Mouse (Mus musculus) embryonic facial prominence, embryonic 14.5 days (tissue): Measurements from ENCODE around the gene Psmd14. TPM values are rescaled to one million over a fixed set of nuclear protein-coding genes. Genes with fewer than 3 reads are reported as not detected.

ENCODE experiments used
- ATAC-seq: fragments of 200-750 bp; cut with Nextera tagmentation; 2 replicates; pipeline ENCODE4 v1.8.0; 2017; ENCODE audit warnings: low read depth, moderate number of reproducible peaks, moderate TSS enrichment
- DNase-seq: peaks from one replicate; pipeline ENCODE4 v3.0.0-alpha.2; 2015; ENCODE audit warnings: low spot score
- H3K27ac ChIP-seq: fragments of 300-500 bp; sonication (generic); replicated peaks from 2 replicates; pipeline ENCODE4 v1.5.1; 2014; ENCODE audit warnings: low read depth, mild to moderate bottlenecking, low read length, moderate library complexity
- H3K27me3 ChIP-seq: fragments of 300-500 bp; sonication (generic); replicated peaks from 2 replicates; pipeline ENCODE4 v1.6.1; 2014; ENCODE audit warnings: low read length; ENCODE audit not compliant: control insufficient read depth, insufficient read depth
- H3K36me3 ChIP-seq: fragments of 300-500 bp; sonication (generic); 2 replicates; pipeline ENCODE4 v1.6.1; 2014; ENCODE audit warnings: low read length, mixed read lengths; ENCODE audit not compliant: control insufficient read depth, insufficient read depth
- H3K4me1 ChIP-seq: fragments of 300-500 bp; sonication (generic); 2 replicates; pipeline ENCODE4 v1.6.1; 2014; ENCODE audit warnings: antibody characterized with exemption, low read length; ENCODE audit not compliant: control insufficient read depth, insufficient read depth
- H3K4me2 ChIP-seq: fragments of 300-500 bp; sonication (generic); 2 replicates; pipeline ENCODE4 v1.6.1; 2014; ENCODE audit warnings: low read depth, mild to moderate bottlenecking, low read length, moderate library complexity, mixed read lengths
- H3K4me3 ChIP-seq: fragments of 300-500 bp; sonication (generic); 2 replicates; pipeline ENCODE4 v1.5.1; 2014; ENCODE audit warnings: low read depth, mild to moderate bottlenecking, low read length
- H3K9ac ChIP-seq: fragments of 300-500 bp; sonication (generic); 2 replicates; pipeline ENCODE4 v1.6.1; 2014; ENCODE audit warnings: low read depth, mild to moderate bottlenecking, low read length, moderate library complexity, mixed read lengths
- H3K9me3 ChIP-seq: fragments of 300-500 bp; sonication (generic); 2 replicates; pipeline ENCODE4 v1.6.1; 2016; ENCODE audit warnings: low read length; ENCODE audit not compliant: control insufficient read depth
- WGBS: fragments of 180-500 bp; shearing (Covaris S2); extraction: QIAGEN DNeasy Blood & Tissue Kit; methylation state at CpG from one replicate; pipeline ENCODE4 v1.1.7; 2014; 5-methylcytosine and 5-hydroxymethylcytosine counted together
- polyA plus RNA-seq: library from polyadenylated mRNA; unstranded; fragments of >200 nt; fragmentation: Nextera tagmentation; extraction: Ambion mirVana; gene quantifications from 2 replicates; pipeline ENCODE4 v1.2.1, GENCODE M21; 2014

Gene Psmd14
- 167 and 175 TPM in 2 replicates for polyA plus RNA-seq

DNA sequence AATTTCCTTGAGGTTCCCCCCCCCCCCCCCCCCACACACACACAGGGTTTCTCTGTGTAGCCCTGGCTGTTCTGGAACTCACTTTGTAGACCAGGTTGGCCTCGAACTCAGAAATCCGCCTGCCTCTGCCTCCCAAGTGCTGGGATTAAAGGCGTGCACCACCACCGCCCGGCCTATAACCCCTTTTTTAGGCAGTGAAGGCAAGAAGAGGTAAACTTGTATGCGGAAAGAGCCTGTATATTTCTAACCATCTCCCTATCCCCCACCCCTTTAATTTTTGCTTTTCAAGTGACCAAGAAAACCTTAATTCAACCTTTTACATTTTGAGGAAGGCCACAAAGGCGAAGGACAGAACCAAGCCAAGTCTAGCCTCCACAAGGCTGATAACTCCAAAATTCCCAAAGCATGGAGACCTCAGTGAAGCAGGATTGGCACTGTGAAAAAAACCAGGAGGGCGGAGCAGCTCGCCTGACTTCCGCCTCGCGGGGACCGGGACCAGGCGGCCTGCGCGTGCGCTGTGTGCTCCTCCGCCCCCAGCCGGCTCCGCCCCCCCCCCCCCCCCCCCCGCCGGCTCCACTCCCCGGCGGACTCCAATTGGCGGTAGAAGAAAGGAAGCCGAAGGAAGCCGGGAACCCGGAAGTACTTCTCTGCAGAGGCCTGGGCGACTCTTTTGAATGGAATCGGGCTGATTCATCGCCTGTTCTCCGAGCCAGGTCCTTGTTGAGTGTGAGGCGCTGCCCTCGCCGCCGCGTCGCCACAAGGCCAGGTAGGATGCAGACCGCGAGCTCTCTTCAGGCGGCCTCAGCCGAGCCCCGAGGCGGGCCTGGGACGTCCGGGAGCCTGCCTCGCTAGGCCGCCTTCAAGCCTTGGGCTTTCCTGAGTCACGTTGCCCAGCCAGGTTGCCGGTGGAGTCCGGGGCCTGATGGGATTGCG, at the start of gene Psmd14:
TSS of gene Psmd14 (plus strand) at position 587 of the 933 bp plus-strand sequence.
- Histone ChIP-seq H3K27ac (peak within 1 kb of the TSS; percentile 79), H3K36me3 (no peaks in the 10 kb centered on the region), H3K9me3 (no peaks in the 10 kb centered on the region), H3K9ac (peak within 1 kb of the TSS; percentile 94), H3K4me1 (peaks cover 4% of the 10 kb centered on the region; the same call in 1 of the 2 replicates), H3K4me3 (peak within 1 kb of the TSS; percentile 84), H3K4me2 (peak within 1 kb of the TSS; percentile 67), H3K27me3 (no peaks in the 10 kb centered on the region)
- WGBS, result 5% methylated on average over 37 of the region's 52 CpGs
- DNase-seq (peak; percentile 96), ATAC-seq (peak; percentile 96)

- no peak for DNase-seq
- H3K4me3 ChIP-seq, result no peak overlapping the region
- no peak overlapping the region for H3K27ac ChIP-seq
- no peak for ATAC-seq
- 76% methylated on average over 10 of the region's 10 CpGs for WGBS
- H3K27me3 ChIP-seq, result no peaks in the 10 kb centered on the region
- no peaks in the 10 kb centered on the region for H3K9me3 ChIP-seq
- no peak overlapping the region for H3K4me2 ChIP-seq
- no peak overlapping the region for H3K9ac ChIP-seq
- no peaks in the 10 kb centered on the region for H3K36me3 ChIP-seq
- no peaks in the 10 kb centered on the region for H3K4me1 ChIP-seq
These were observed 48.7 kb upstream of the Psmd14 start for GRCm38 (mm10) chr2:61662833-61663232.

DNA sequence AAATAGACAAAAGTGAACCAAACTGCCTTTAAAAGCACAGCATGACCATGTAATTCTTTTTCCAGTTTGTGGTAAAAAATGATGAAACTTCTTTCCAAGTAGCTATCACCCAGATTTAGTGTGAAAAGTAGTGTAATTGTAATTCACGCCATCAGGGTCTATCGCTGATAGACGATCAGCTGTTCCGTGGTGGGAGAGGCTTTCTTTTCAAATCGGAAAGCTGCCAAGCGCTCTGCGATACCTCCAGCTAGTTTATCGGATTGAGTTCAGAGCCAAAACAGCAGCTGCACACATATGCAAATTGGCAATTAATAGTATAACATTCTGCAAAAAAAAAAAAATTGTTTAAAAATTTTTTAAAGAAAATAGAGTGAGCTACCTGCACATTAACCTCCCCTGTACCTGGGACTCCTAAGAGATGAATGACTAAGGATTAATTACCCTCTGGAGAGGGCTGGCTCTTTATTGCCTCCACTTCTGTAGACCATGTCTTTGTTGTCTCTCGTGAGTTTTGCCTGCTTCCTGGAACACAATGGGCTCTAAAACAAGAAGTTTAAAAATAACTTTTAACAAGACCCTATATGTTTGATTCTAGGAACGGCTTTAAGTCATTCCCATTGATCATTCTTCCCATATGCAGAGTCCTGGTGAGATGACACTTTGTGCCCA, 47.8 kb upstream of the Psmd14 start:
- no peak for DNase-seq
- Histone ChIP-seq H3K4me2 (no peak overlapping the region), H3K9me3 (no peaks in the 10 kb centered on the region), H3K27me3 (no peaks in the 10 kb centered on the region), H3K36me3 (no peaks in the 10 kb centered on the region), H3K9ac (no peak overlapping the region), H3K4me1 (no peaks in the 10 kb centered on the region), H3K27ac (no peak overlapping the region), H3K4me3 (no peak overlapping the region)
- ATAC-seq, result no peak; the same call in 1 of the 2 replicates
- 77% methylated on average over 10 of the region's 10 CpGs for WGBS

DNA sequence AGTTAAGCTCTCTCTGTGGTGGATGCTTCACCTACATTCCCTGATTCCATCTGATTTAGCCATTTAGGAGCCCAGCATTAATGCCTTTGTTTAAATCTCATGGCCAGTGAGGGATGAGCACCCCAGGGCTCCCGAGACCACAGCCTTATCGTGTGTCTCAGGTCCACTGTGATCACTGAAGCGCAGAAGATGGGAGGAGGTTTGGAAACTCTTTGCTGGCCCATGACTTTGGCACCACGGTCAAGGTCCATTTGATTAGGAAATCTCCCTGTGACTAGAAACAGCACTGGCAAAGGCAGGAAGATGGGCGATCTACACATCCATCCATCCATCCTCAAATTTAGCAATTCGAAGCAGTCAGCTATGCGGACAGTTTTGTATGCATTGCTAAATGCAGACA, 44.1 kb upstream of the Psmd14 start:
- no peak overlapping the region for H3K4me3 ChIP-seq
- no peak for ATAC-seq
- no peak overlapping the region for H3K4me2 ChIP-seq
- no peaks in the 10 kb centered on the region for H3K36me3 ChIP-seq
- no peaks in the 10 kb centered on the region for H3K9me3 ChIP-seq
- no peak overlapping the region for H3K9ac ChIP-seq
- H3K27ac ChIP-seq, result no peak overlapping the region
- no peaks in the 10 kb centered on the region for H3K27me3 ChIP-seq
- no peak for DNase-seq
- whole genome bisulfite sequencing, result 77% methylated on average over 7 of the region's 7 CpGs
- no peaks in the 10 kb centered on the region for H3K4me1 ChIP-seq

- no peak overlapping the region for H3K4me2 ChIP-seq
- no peaks in the 10 kb centered on the region for H3K4me1 ChIP-seq
- H3K9ac ChIP-seq, result no peak overlapping the region
- H3K27ac ChIP-seq, result no peak overlapping the region
- 28% methylated on average over 4 of the region's 4 CpGs for WGBS
- no peaks in the 10 kb centered on the region for H3K9me3 ChIP-seq
- no peaks in the 10 kb centered on the region for H3K27me3 ChIP-seq
- H3K36me3 ChIP-seq, result no peaks in the 10 kb centered on the region
- no peak overlapping the region for H3K4me3 ChIP-seq
- ATAC-seq, result no peak
- DNase-seq, result no peak
These were observed 43.2 kb upstream of the Psmd14 start for GRCm38 (mm10) chr2:61668260-61668659.

DNA sequence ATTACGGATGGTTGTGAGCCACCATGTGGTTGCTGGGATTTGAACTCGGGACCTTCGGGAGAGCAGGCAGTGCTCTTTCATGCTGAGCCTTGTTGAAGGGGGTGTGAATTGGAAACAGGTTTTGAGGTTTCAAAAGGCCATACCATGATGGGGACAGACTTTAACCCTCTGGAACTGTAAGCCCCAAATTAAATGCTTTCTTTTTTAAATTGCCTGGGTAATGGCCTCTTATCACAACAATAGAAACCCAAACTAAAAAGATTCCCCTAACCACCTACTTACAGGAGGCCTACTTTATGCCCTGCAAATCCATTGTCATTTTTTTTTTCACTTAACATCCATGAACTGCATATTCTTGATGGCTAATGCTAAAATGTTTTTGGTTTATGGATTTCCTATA, 36.9 kb upstream of the Psmd14 start:
- H3K27ac ChIP-seq, result no peak overlapping the region
- H3K27me3 ChIP-seq, result no peaks in the 10 kb centered on the region
- ATAC-seq (no peak), DNase-seq (no peak)
- no peaks in the 10 kb centered on the region for H3K4me1 ChIP-seq
- no peak overlapping the region for H3K4me3 ChIP-seq
- no peaks in the 10 kb centered on the region for H3K36me3 ChIP-seq
- no peak overlapping the region for H3K9ac ChIP-seq
- no peak overlapping the region for H3K4me2 ChIP-seq
- WGBS, result 83% methylated on average over 3 of the region's 3 CpGs
- no peaks in the 10 kb centered on the region for H3K9me3 ChIP-seq

- Histone ChIP-seq H3K36me3 (no peaks in the 10 kb centered on the region), H3K27me3 (no peaks in the 10 kb centered on the region), H3K4me1 (no peaks in the 10 kb centered on the region), H3K9ac (no peak overlapping the region), H3K4me2 (no peak overlapping the region), H3K9me3 (no peaks in the 10 kb centered on the region), H3K27ac (no peak overlapping the region), H3K4me3 (no peak overlapping the region)
- DNase-seq, result no peak
- ATAC-seq, result no peak
- WGBS, result 84% methylated on average over 1 of the region's 1 CpGs
These were observed 29.9 kb upstream of the Psmd14 start for GRCm38 (mm10) chr2:61681572-61681971.

GRCm38 (mm10) chr2:61686533-61686932, 25.0 kb upstream of the Psmd14 start:
- no peak overlapping the region for H3K27ac ChIP-seq
- no peaks in the 10 kb centered on the region for H3K27me3 ChIP-seq
- H3K4me3 ChIP-seq, result no peak overlapping the region
- H3K4me1 ChIP-seq, result no peaks in the 10 kb centered on the region
- no peaks in the 10 kb centered on the region for H3K36me3 ChIP-seq
- 71% methylated on average over 1 of the region's 1 CpGs for WGBS
- no peaks in the 10 kb centered on the region for H3K9me3 ChIP-seq
- ATAC-seq, result no peak
- H3K4me2 ChIP-seq, result no peak overlapping the region
- no peak for DNase-seq
- no peak overlapping the region for H3K9ac ChIP-seq
